Mouse (Mus musculus) kidney, adult 9 months (tissue): Measurements from ENCODE around the gene Rbm5.

Experiments used
- DNase-seq: peaks from one replicate; pipeline ENCODE4 v3.0.0; 2022

The Rbm5 gene

DNA sequence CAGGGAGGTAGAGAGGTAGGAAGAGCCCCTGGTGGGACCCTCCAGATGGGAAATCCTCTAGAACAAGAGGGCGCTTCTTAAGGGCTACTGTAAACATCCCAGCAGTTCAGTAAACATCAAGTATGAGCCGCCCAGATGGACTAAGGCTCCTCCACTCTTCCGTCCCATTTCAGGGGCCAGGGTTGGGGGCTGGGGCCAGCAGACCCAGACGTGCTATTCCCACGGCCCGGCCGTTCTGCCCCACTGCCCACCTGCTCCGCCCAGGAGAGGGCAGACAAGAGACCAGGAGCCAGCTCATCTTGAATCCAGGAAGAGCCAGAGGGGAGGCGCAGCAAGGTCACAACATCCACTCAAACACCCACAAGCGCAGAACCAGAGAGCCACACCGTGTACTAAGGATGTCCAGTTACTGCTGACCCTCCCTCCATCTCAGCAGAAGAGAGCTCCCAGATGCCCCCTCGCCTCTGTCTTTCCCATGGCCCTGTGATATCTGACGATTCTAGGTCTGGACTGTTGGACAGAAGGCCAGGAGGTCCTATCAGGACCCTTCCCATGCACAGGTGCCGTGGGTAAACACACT, 72.1 kb downstream of the Rbm5 start:
- no peak for DNase-seq

DNA sequence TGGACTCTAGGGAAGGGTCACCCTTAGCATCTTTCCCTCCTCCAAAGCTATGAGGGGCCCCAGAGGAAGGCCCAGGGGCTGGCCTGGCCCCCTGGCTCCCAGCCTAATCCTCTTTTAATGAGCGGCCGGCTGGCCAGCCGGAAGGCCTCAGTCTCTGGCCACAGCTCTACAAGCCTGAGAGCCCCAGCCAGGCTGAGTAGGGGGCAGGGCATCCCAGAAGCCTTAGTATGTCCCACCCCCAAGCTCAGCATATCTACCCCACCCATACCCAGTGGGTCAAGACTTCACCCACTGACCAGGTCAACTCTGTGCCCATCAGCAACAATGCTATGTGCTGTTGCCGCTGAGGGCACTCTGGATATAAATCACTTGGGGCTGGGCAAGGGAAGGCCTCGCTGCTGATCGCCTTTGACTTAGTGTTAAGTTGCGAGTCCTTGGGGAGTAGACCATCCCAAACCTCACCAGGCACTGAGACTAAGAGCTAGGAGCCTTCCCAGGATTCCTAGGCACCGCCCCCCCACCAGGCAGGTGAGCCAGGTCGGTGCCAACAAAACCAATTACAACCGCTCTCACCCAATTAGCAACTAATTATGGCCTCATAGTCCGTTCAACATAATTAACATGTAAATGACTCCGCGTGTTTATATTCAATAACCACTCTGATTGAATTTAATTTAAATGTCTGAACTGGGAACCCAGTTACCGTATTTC, 72.8 kb downstream of the Rbm5 start:
- no peak for DNase-seq

DNA sequence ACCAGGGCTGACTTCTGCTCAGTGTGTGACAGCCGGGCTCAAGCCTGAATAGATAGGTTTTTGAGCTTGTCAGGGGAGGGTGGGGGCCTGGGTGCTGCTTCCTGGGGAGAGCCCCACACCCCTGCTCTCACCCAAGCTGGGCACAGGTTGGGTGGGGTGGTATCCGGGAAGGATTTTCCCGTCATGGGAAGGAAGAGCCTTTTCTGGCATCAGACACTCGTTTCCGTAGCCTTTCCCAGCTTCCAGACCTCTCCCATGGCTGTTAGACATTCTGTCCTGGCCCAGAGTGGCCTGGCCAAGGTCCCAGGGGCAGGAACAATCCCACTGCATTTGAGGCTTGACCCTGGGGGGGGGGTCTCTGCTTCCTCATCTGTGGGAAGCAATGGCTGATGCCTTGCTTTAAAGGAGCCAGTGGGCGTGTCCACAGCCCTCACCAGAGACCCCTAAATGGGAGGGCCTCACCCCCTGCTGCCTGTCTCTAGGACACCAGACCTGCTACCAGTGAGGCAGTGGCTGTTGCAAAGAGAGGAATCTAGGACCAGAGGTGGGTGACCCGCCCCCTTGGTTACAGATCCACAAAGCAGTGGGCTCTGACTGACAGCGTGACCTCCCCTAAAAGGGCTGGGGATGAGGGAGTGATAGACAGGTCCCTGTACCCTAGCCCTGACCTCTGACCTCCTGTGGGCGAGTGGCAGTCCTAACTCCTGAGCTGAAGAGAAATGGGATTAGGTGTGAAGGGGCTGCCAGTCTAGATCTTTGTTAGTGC, 73.8 kb downstream of the Rbm5 start:
- peak; percentile 46 for DNase-seq

DNA sequence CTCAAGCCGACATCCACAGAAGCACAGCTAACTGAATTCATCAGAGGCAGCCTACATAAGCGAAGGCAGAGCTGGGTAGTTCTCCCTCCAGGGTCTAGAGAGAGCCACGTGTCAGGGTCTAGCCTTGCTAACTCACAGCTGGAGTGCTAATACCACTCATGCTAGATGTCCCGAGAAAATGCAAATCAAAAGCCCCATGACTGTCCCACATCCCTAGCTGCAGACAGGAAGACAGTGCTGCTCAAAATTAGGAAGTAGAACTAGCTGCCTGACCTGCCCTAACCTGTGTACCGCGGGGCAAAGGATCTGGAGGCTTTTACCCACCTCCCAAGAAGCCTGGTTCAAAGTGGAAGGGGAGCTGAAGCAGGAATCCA, 74.7 kb downstream of the Rbm5 start:
- DNase-seq = no peak

DNA sequence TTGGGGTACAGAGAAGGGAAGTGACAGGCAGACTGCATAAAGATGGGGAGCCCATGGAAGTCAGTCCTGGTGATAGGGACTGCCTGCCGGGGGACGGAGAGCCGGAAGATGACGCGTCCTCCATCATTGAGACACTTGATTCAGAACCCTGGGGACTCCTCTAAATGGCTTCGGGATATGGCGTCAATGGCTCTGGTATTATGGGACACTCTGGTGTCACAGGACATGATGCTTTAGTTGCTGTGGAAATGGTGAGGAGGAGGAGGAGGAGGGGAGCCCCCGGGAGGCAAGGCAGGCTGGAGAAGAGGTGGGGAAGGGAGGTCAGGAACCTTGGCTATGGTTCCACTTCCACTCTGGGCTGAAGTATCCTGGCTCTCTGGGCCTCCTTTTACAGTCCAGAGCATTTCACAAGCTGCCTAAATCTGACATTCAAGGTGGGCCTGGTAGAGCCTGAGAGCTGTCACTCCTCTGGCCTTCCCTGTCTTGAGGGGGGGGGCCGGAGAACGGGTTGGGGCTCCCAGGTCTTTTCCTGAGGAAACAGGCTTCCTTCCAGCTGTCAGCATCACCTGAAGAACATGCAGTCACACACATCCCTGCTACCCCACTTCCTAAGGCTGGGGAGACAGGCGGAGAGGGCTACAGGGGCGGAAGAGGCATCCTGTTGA, 75.2 kb downstream of the Rbm5 start:
- peak; percentile 54 for DNase-seq

DNA sequence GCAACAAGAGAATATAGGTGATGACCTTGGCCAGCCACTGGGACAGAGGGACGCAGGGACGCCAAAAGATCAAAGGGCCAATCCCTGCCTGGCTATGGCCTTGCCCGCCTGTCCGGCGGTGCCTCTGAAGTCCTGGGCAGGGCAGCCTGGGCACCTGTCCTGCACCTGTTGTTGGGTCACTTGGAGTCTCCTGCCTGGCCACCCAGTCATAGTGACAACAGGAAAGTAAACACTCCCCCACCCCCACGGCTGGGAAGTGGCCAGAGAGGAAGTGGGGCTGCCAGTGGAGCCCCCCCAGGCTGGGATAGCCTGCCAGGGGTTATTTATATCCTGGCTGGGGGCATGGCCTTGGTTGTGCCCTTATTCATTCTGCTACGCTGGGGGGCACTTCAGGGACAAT, 76.2 kb downstream of the Rbm5 start:
- DNase-seq = no peak

DNA sequence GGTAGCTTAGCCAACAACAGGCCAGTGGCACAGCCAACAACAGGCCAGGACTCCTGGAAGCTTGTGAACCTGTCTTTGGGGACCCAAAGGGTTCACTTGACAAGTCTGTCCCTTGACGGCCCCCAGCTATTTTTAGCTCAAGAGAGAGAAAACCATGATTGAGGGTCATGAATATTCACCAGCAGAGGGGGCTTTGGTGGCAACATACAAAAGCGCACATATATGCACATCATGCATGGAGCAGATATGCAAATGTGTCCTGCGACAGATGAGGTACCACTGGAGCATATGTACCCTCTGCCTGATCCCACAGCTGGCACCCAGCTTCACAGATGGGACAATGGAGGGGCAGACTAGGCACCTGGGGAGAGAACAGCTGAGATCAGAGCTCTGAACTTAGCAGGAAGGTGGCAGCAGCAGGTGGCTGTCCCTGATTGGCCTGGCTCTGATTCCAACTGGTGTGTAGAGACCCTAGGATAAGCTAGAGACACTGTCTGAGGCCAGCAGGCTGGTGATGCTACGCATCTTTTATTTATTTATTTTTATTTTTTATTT, 77.3 kb downstream of the Rbm5 start:
- DNase-seq = no peak

DNA sequence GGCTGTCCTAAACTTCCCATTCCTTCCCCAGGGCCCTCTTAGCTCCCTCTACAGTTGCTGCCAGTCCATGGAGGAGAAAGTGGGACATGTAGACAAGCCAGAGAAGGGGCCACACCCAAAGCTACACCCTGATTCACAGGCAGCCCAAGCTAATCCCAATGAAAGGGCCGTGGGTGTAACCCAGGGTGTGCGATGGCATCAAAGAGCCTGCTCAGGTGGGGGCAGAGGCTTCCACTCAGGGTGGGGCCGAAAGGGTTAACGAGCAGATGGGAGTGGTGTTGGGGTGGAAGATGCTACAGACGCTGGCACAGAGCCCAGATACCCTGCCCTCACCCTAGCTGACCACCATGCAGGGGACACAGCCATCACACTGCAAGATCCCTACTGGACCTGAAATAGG, 78.0 kb downstream of the Rbm5 start:
- DNase-seq = no peak

DNA sequence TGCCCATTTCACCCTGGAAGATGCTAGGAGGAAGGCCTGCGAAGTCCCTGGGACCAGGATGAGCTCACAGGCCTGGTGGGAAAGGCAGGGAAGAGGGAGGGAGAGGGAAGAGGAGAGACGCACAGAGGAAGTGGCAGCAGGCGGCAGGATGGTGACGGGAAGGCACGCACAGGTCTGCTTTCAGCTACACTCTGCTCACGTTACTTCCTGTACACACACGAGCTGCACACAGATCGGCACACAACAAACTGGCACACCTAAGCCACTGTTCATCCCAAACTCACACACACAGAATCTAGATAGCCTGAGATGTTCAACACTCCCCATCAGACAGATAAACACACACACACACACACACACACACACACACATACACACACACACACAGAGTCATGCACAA, 80.4 kb downstream of the Rbm5 start:
- DNase-seq = no peak
